Mouse (Mus musculus) embryonic facial prominence, embryonic 12.5 days (tissue): ENCODE results near the gene Gstp1. TPM values are rescaled to one million over a fixed set of nuclear protein-coding genes. Genes with fewer than 3 reads are reported as not detected.

Source experiments
- ATAC-seq: fragments of 200-750 bp; cut with Nextera tagmentation; 2 replicates; pipeline ENCODE4 v1.8.0; 2017; ENCODE audit not compliant: insufficient number of reproducible peaks, insufficient read depth, low FRiP score, low TSS enrichment
- H3K27ac ChIP-seq: fragments of 300-500 bp; sonication (generic); 2 replicates; pipeline ENCODE4 v1.5.1; 2016; ENCODE audit warnings: mild to moderate bottlenecking
- H3K27me3 ChIP-seq: fragments of 300-500 bp; sonication (generic); 2 replicates; pipeline ENCODE4 v1.6.1; 2016; ENCODE audit warnings: mild to moderate bottlenecking, moderate library complexity
- H3K36me3 ChIP-seq: fragments of 300-500 bp; sonication (generic); 2 replicates; pipeline ENCODE4 v1.6.1; 2016; ENCODE audit warnings: mild to moderate bottlenecking
- H3K4me1 ChIP-seq: fragments of 300-500 bp; sonication (generic); 2 replicates; pipeline ENCODE4 v1.6.1; 2016
- H3K4me2 ChIP-seq: fragments of 300-500 bp; sonication (generic); replicated peaks from 2 replicates; pipeline ENCODE4 v1.6.1; 2016; ENCODE audit warnings: mild to moderate bottlenecking, moderate library complexity
- H3K4me3 ChIP-seq: fragments of 300-500 bp; sonication (generic); 2 replicates; pipeline ENCODE4 v1.5.1; 2016; ENCODE audit warnings: mild to moderate bottlenecking
- H3K9ac ChIP-seq: fragments of 300-500 bp; sonication (generic); 2 replicates; pipeline ENCODE4 v1.6.1; 2016; ENCODE audit warnings: mild to moderate bottlenecking, moderate library complexity
- H3K9me3 ChIP-seq: fragments of 300-500 bp; sonication (generic); 2 replicates; pipeline ENCODE4 v1.6.1; 2016; ENCODE audit warnings: mild to moderate bottlenecking, moderate library complexity
- WGBS: fragments of 180-500 bp; shearing (Covaris S2); methylation state at CpG from one replicate; pipeline ENCODE4 v1.1.7; 2016; 5-methylcytosine and 5-hydroxymethylcytosine counted together
- polyA plus RNA-seq: library from polyadenylated mRNA; unstranded; fragments of >200 nt; fragmentation: Nextera tagmentation; extraction: Ambion mirVana; gene quantifications from 2 replicates; pipeline ENCODE4 v1.2.1, GENCODE M21; 2016

The Gstp1 gene
- polyA plus RNA-seq, 1 experiment from 2014 or later = 540 TPM

DNA sequence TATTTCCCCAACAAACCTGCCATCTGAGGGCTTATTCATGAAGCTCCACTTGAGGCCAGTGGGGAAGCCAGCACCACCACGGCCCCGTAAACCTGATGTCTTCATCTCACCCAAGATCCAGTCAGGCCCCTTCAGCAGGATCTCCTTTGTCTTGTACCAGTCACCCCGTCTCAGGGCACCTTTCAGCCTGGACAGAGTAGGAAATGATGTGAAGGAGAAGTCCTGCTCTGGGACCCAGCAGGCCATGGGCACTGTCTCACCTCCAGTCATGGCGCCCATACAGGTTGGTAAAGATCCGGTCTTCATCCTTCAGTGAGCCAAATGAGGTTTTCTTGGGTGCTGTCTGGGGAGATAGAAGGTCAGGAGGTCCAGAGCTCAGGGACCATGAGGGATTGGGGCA, 26.7 kb downstream of the Gstp1 start:
- no peak for ATAC-seq
- WGBS = 91% methylated on average over 5 of the region's 5 CpGs
- Histone ChIP-seq H3K9ac (no peak overlapping the region), H3K27ac (no peak overlapping the region), H3K9me3 (no peaks in the 10 kb centered on the region), H3K27me3 (no peaks in the 10 kb centered on the region), H3K36me3 (peaks cover 46% of the 10 kb centered on the region), H3K4me1 (peaks cover 6% of the 10 kb centered on the region), H3K4me3 (no peak overlapping the region), H3K4me2 (peak overlapping the region; percentile 72; the same call in 1 of the 2 replicates)

- 86% methylated on average over 8 of the region's 8 CpGs for WGBS
- H3K4me1 ChIP-seq = peaks cover 8% of the 10 kb centered on the region
- H3K27ac ChIP-seq = no peak overlapping the region
- no peaks in the 10 kb centered on the region for H3K9me3 ChIP-seq
- no peak for ATAC-seq
- H3K36me3 ChIP-seq = peaks cover 51% of the 10 kb centered on the region
- no peak overlapping the region for H3K4me3 ChIP-seq
- H3K27me3 ChIP-seq = no peaks in the 10 kb centered on the region
- H3K4me2 ChIP-seq = no peak overlapping the region
- no peak overlapping the region for H3K9ac ChIP-seq
These were observed 31.8 kb downstream of the Gstp1 start for GRCm38 (mm10) chr19:4005971-4006370.

DNA sequence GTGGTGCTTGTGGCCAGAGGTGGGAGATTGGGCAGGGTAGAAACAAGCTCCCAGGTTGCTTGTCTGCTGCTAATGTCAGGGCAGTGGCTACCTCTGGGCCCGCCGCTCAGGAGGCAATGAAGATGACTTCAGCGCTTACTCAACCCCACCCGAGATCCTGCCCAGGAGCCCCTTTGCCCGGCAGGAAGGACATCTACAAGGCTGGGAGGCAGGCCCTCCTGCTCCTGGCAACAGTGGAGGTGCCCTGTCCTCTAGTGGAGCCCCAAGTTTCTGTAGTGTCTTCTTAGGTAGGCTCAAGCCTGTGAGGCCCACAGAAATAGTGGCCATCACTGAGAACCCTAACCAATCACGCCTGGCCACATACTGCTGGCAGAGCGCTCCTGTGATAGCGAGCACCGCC, 32.7 kb downstream of the Gstp1 start:
- Histone ChIP-seq H3K4me2 (no peak overlapping the region), H3K9ac (no peak overlapping the region), H3K9me3 (no peaks in the 10 kb centered on the region), H3K36me3 (peaks cover 45% of the 10 kb centered on the region), H3K27me3 (no peaks in the 10 kb centered on the region), H3K4me3 (no peak overlapping the region), H3K27ac (no peak overlapping the region), H3K4me1 (peaks cover 10% of the 10 kb centered on the region)
- 92% methylated on average over 9 of the region's 9 CpGs for WGBS
- no peak for ATAC-seq

GRCm38 (mm10) chr19:4004331-4004730, 33.5 kb downstream of the Gstp1 start:
- H3K4me1 ChIP-seq = peaks cover 14% of the 10 kb centered on the region
- no peak overlapping the region for H3K27ac ChIP-seq
- H3K4me3 ChIP-seq = no peak overlapping the region
- no peaks in the 10 kb centered on the region for H3K9me3 ChIP-seq
- H3K4me2 ChIP-seq = no peak overlapping the region
- no peak for ATAC-seq
- H3K27me3 ChIP-seq = no peaks in the 10 kb centered on the region
- no peak overlapping the region for H3K9ac ChIP-seq
- peaks cover 38% of the 10 kb centered on the region for H3K36me3 ChIP-seq
- 87% methylated on average over 15 of the region's 15 CpGs for WGBS

- WGBS = 81% methylated on average over 12 of the region's 12 CpGs
- no peak overlapping the region for H3K9ac ChIP-seq
- ATAC-seq = no peak
These were observed 34.1 kb downstream of the Gstp1 start for GRCm38 (mm10) chr19:4003641-4004040.

DNA sequence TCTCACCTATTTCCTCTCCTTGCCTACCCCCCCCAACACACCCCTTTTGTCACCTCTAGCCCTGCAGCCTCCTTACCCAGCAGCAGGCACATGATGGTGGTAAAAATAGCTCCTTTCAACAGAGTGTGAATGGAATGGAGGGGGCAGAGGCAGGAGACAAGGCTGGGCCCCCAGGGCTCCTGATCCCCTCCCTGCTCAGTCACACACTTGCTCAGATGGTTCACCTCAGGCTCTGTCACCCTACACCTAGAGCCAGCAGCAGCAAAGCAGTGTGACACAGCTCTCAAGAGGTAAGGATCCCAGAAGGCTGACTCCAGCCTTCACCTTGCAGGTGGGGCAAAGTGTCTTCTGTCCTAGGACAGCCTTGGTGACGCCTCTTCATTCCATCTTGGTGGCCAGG, 34.7 kb downstream of the Gstp1 start, which contains the start of gene Doc2g:
Doc2g (plus strand) TSS at position 202 of the 400 bp plus-strand sequence.
- no peak for ATAC-seq
- Histone ChIP-seq H3K4me1 (peaks cover 14% of the 10 kb centered on the region), H3K9ac (no peak within 1 kb of the TSS), H3K36me3 (peaks cover 27% of the 10 kb centered on the region), H3K9me3 (no peaks in the 10 kb centered on the region), H3K27ac (no peak within 1 kb of the TSS), H3K4me2 (no peak within 1 kb of the TSS), H3K4me3 (no peak within 1 kb of the TSS), H3K27me3 (no peaks in the 10 kb centered on the region)
- 93% methylated on average over 1 of the region's 1 CpGs for WGBS

More at GRCm38 (mm10) chr19:4003641-4004040, 34.1 kb downstream of the Gstp1 start:
- no peak overlapping the region for H3K4me3 ChIP-seq
- H3K36me3 ChIP-seq = peaks cover 32% of the 10 kb centered on the region
- no peaks in the 10 kb centered on the region for H3K27me3 ChIP-seq
- no peaks in the 10 kb centered on the region for H3K9me3 ChIP-seq
- H3K4me1 ChIP-seq = peaks cover 14% of the 10 kb centered on the region
- no peak overlapping the region for H3K4me2 ChIP-seq
- no peak overlapping the region for H3K27ac ChIP-seq

- 86% methylated on average over 5 of the region's 5 CpGs for WGBS
- H3K27ac ChIP-seq = no peak overlapping the region
- H3K4me2 ChIP-seq = peak overlapping the region; percentile 76; the same call in 1 of the 2 replicates
- peaks cover 13% of the 10 kb centered on the region for H3K36me3 ChIP-seq
- no peaks in the 10 kb centered on the region for H3K9me3 ChIP-seq
- peaks cover 14% of the 10 kb centered on the region for H3K4me1 ChIP-seq
- no peak for ATAC-seq
- H3K27me3 ChIP-seq = no peaks in the 10 kb centered on the region
- no peak overlapping the region for H3K4me3 ChIP-seq
- no peak overlapping the region for H3K9ac ChIP-seq
These were observed 36.0 kb downstream of the Gstp1 start for GRCm38 (mm10) chr19:4001752-4002151.

DNA sequence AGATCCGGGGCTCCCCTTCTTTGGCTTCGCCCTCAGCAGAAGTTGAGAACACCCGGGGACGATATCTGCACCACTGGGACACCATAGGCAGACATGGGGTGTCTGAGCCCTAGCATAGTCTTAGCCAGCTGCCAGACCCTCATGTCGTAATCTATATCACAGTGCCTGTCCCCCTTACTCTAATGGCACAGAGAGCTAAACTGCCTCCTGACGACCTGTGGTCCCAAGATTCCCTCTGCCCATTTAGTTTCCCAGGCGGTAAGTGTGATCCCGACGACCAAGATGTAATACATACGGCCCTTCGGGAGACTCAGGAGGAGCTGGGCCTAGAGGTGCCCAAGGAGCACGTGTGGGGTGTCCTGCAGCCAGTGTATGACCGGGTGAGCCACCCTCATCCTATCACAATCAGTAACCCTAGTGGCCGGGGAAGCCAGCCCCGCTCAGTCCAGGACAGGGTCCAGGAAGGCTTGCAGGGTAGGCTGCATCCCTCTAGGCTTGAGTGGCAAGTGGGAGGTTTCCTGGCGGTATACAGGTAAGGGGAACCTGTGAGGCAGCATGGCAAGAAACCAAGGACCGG, 36.7 kb downstream of the Gstp1 start:
- no peak; the same call in 1 of the 2 replicates for ATAC-seq
- WGBS = 17% methylated on average over 17 of the region's 17 CpGs
- Histone ChIP-seq H3K27ac (peak overlapping the region; percentile 97), H3K9ac (peak overlapping the region; percentile 91), H3K4me3 (peak overlapping the region; percentile 75), H3K4me1 (peaks cover 14% of the 10 kb centered on the region), H3K36me3 (peaks cover 6% of the 10 kb centered on the region), H3K4me2 (peak overlapping the region; percentile 76), H3K27me3 (no peaks in the 10 kb centered on the region), H3K9me3 (no peaks in the 10 kb centered on the region)

GRCm38 (mm10) chr19:4000119-4000900, 37.5 kb downstream of the Gstp1 start, which contains the start of the genes Nudt8 and Gm49405:
Gene Nudt8, plus strand, starts transcription at chr19:4000580.
Gene Gm49405, plus strand, starts transcription at chr19:4000626.
- Histone ChIP-seq H3K27ac (peak within 1 kb of the TSS; percentile 97), H3K4me2 (peak within 1 kb of the TSS; percentile 76), H3K9me3 (no peaks in the 10 kb centered on the region), H3K27me3 (no peaks in the 10 kb centered on the region), H3K4me3 (peak within 1 kb of the TSS; percentile 75), H3K9ac (peak within 1 kb of the TSS; percentile 91), H3K36me3 (peaks cover 4% of the 10 kb centered on the region; the same call in 1 of the 2 replicates), H3K4me1 (peaks cover 14% of the 10 kb centered on the region)
- WGBS = under 1% methylated on average over 64 of the region's 64 CpGs
- peak; percentile 89 for ATAC-seq

- H3K4me1 ChIP-seq = peaks cover 14% of the 10 kb centered on the region
- 87% methylated on average over 9 of the region's 9 CpGs for WGBS
- H3K9ac ChIP-seq = peak overlapping the region; percentile 46; the same call in 1 of the 2 replicates
- ATAC-seq = no peak
- H3K4me3 ChIP-seq = peak overlapping the region; percentile 75
- H3K4me2 ChIP-seq = peak overlapping the region; percentile 76
- no peak overlapping the region for H3K27ac ChIP-seq
- peaks cover 4% of the 10 kb centered on the region; the same call in 1 of the 2 replicates for H3K36me3 ChIP-seq
- H3K9me3 ChIP-seq = no peaks in the 10 kb centered on the region
- H3K27me3 ChIP-seq = no peaks in the 10 kb centered on the region
These were observed 38.6 kb downstream of the Gstp1 start for GRCm38 (mm10) chr19:3999121-3999730.

DNA sequence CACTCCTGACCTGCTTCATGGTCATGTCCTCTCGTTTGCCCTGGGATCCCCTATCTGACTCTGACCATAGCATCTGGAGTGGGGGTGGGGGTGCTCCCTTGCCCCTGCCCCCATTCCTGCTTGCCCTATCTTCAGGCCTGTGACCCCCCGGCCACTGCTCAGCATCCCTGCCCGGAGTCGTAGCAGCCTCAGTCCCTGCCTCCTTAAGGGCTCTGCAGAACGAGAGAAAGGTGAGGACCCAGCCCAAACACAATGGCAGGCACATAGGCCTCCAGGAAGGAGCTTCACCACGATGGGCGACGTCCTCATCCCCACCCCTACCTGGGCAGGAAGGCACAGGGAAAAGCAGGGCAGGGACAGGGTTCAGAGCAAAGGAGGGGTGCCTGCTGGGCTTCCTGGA, 39.5 kb downstream of the Gstp1 start:
- no peak overlapping the region for H3K27ac ChIP-seq
- 69% methylated on average over 8 of the region's 8 CpGs for WGBS

More for the DNA sequence above, 39.5 kb downstream of the Gstp1 start:
- no peaks in the 10 kb centered on the region for H3K27me3 ChIP-seq
- H3K9me3 ChIP-seq = no peaks in the 10 kb centered on the region
- H3K36me3 ChIP-seq = peaks cover 4% of the 10 kb centered on the region; the same call in 1 of the 2 replicates
- peaks cover 14% of the 10 kb centered on the region for H3K4me1 ChIP-seq
- no peak overlapping the region for H3K4me2 ChIP-seq
- ATAC-seq = no peak
- H3K9ac ChIP-seq = no peak overlapping the region
- no peak overlapping the region for H3K4me3 ChIP-seq
